Mouse (Mus musculus): ENCODE results near the gene Mbnl2. TPM values are rescaled to one million over a fixed set of nuclear protein-coding genes. Genes with fewer than 3 reads are reported as not detected.

The Mbnl2 gene
- polyA plus RNA-seq, 1 experiment from 2014 or later, result 20.0 TPM

DNA sequence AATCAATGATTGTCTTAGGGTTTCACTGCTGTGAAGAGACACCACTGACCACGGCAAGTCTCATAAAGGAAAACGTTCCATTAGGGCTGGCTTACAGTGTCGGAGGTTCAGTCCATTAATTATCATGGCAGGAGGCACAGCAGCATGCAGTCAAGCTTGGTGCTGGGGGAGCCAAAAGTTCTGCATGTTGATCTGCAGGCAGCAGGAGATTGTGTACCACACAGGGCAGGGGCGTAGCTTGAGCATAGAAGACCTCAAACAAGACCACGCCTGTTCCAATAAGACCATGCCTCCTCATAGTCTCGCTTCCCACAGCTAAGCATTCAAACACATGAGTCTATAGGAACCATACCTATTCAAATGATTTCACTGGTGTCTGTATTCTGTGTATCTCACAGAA, 85.7 kb downstream of the Mbnl2 start:
- Histone ChIP-seq H3K27me3 (replicated peaks) (no peaks in the 10 kb centered on the region), H3K36me3 (replicated peaks) (no peaks in the 10 kb centered on the region), H3K9ac (no peak overlapping the region), H3K4me1 (no peaks in the 10 kb centered on the region), H3K4me3 (no peak overlapping the region), H3K9me3 (no peaks in the 10 kb centered on the region), H3K4me2 (no peak overlapping the region), H3K27ac (no peak overlapping the region)
- WGBS, result 88% methylated on average over 6 of the region's 6 CpGs
- ATAC-seq (replicated peaks), result no peak

DNA sequence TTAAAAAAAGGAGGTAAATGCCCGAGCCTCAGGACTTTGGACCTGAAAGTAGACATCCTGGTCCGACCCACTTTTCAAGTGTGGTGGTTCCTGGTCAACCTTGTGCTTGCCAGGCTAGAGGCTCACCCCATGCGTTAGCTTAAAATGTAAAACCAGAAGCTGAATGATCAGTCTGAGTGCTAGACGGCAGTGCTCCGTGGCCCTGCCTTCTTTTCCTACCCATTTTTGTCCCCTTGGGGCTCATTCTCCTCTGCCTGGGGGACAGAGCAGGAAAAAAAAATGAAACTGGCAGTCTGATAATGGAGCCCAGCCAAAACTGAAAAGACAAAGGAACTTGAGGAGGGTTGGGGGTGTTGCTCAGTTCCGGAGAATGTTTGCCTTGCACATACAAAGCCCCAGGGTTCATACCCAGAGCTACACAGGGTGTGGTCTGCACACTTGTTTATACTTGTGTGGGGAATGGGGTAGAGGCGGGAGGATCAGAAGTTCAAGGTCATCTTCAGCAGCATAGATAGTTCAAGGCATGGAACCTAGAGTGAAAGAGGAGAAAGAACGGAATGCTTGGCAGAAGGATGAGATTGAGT, 87.0 kb downstream of the Mbnl2 start:
- Histone ChIP-seq H3K9me3 (no peaks in the 10 kb centered on the region), H3K27ac (no peak overlapping the region), H3K9ac (no peak overlapping the region), H3K4me2 (no peak overlapping the region), H3K4me1 (no peaks in the 10 kb centered on the region), H3K4me3 (no peak overlapping the region), H3K27me3 (replicated peaks) (no peaks in the 10 kb centered on the region), H3K36me3 (replicated peaks) (no peaks in the 10 kb centered on the region)
- WGBS, result 74% methylated on average over 8 of the region's 8 CpGs
- no peak for ATAC-seq (replicated peaks)

- no peak for ATAC-seq (replicated peaks)
- no peaks in the 10 kb centered on the region for H3K4me1 ChIP-seq
- no peak overlapping the region for H3K4me2 ChIP-seq
- H3K27ac ChIP-seq, result no peak overlapping the region
- no peaks in the 10 kb centered on the region for H3K9me3 ChIP-seq
- WGBS, result 63% methylated on average over 8 of the region's 8 CpGs
- no peak overlapping the region for H3K9ac ChIP-seq
- no peaks in the 10 kb centered on the region for H3K36me3 ChIP-seq (replicated peaks)
- no peaks in the 10 kb centered on the region for H3K27me3 ChIP-seq (replicated peaks)
- no peak overlapping the region for H3K4me3 ChIP-seq
Observed at GRCm38 (mm10) chr14:120363090-120363818, 87.8 kb downstream of the Mbnl2 start.

DNA sequence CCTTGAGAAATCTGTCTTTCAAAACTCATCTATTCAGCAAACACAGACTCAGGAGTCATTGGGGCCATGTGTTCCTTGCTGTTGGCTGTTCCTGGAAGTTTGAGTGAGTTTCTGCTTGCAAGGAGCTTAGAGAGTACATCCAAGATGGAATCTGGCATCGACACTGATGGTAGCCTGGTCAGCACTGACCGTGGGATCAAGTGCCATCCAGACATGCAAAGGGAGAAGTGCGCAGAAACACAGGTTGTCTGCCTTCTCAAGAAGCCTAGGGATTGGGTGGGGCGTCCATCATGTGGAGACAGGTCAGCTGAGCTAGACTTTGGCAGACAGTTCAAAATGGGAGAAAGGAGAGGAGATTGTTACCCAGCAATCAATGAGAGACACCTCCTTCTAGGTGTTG, 89.6 kb downstream of the Mbnl2 start:
- H3K9ac ChIP-seq, result no peak overlapping the region
- H3K4me3 ChIP-seq, result no peak overlapping the region
- 95% methylated on average over 4 of the region's 4 CpGs for WGBS
- no peaks in the 10 kb centered on the region for H3K36me3 ChIP-seq (replicated peaks)
- H3K4me2 ChIP-seq, result no peak overlapping the region
- H3K4me1 ChIP-seq, result no peaks in the 10 kb centered on the region
- H3K27ac ChIP-seq, result no peak overlapping the region
- ATAC-seq (replicated peaks), result no peak
- no peaks in the 10 kb centered on the region for H3K9me3 ChIP-seq
- H3K27me3 ChIP-seq (replicated peaks), result no peaks in the 10 kb centered on the region

DNA sequence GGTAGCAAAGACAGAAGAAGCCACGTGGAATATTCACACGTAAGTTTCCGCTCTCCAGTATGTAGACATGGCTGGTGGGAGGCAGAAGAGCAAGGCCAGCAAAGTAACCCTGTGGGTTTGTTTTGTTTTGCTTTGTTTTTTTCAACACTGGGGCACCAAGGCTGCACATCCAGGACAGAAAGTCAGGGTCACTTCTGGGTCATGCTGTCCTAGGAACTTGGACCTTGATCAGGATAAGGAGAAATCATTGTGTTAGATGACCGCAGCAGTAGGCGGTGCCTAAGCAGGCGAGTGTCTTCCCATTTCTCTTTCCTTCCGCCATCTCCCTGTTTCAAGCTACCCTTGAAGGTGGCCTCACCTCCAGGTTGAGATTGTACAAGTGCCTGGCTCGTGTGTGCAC, 91.5 kb downstream of the Mbnl2 start:
- WGBS, result 97% methylated on average over 8 of the region's 8 CpGs

DNA sequence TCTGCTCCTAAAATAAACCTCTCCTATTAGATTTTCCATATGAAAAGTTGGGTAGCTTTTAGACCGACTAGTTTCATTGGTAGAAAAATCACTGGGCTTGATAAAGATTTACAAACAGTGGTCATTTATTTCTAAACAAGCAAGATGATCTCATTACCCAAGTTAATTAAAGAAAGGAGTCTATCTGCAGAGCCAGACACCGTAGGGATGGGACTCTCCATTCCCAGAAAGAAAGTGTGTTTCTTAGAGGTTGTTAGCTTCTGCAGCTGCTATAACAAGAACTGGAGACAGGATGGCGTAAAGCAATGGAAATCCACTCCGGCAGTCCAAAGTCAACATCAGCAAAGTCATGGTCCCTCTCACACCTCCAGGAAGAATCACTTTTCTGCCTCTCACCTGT, 92.1 kb downstream of the Mbnl2 start:
- H3K4me2 ChIP-seq, result no peak overlapping the region
- H3K36me3 ChIP-seq (replicated peaks), result no peaks in the 10 kb centered on the region
- H3K4me3 ChIP-seq, result no peak overlapping the region
- no peaks in the 10 kb centered on the region for H3K4me1 ChIP-seq
- ATAC-seq (replicated peaks), result no peak
- no peaks in the 10 kb centered on the region for H3K9me3 ChIP-seq
- 95% methylated on average over 4 of the region's 4 CpGs for WGBS
- H3K27ac ChIP-seq, result no peak overlapping the region
- H3K9ac ChIP-seq, result no peak overlapping the region
- H3K27me3 ChIP-seq (replicated peaks), result no peaks in the 10 kb centered on the region

More for the DNA sequence above, 91.5 kb downstream of the Mbnl2 start:
- no peak for ATAC-seq (replicated peaks)
- Histone ChIP-seq H3K4me2 (no peak overlapping the region), H3K27ac (no peak overlapping the region), H3K9ac (no peak overlapping the region), H3K36me3 (replicated peaks) (no peaks in the 10 kb centered on the region), H3K4me3 (no peak overlapping the region), H3K9me3 (no peaks in the 10 kb centered on the region), H3K4me1 (no peaks in the 10 kb centered on the region), H3K27me3 (replicated peaks) (no peaks in the 10 kb centered on the region)

DNA sequence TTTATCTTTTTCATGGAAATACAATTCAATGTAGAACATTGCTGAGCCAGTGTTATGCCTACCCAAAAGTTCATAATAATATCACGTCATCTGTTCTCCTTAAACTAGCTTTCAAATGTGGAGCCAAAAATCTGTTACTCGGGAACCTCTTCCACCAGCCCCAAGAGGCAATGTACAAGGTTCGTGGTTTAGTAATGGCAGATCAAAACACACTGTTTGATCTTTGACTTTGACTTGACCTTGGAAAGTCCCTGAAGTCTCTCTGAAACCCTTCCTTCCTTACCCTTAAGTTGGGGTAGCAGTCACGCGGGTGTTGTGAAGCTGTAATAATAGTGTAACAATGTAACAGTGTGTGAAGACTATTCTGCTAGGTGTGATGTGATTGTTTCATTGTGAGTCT, 93.0 kb downstream of the Mbnl2 start:
- Histone ChIP-seq H3K4me1 (no peaks in the 10 kb centered on the region), H3K9me3 (no peaks in the 10 kb centered on the region), H3K36me3 (replicated peaks) (no peaks in the 10 kb centered on the region), H3K4me3 (no peak overlapping the region), H3K4me2 (no peak overlapping the region), H3K9ac (no peak overlapping the region), H3K27me3 (replicated peaks) (no peaks in the 10 kb centered on the region), H3K27ac (no peak overlapping the region)
- ATAC-seq (replicated peaks), result no peak
- WGBS, result 85% methylated on average over 5 of the region's 5 CpGs

DNA sequence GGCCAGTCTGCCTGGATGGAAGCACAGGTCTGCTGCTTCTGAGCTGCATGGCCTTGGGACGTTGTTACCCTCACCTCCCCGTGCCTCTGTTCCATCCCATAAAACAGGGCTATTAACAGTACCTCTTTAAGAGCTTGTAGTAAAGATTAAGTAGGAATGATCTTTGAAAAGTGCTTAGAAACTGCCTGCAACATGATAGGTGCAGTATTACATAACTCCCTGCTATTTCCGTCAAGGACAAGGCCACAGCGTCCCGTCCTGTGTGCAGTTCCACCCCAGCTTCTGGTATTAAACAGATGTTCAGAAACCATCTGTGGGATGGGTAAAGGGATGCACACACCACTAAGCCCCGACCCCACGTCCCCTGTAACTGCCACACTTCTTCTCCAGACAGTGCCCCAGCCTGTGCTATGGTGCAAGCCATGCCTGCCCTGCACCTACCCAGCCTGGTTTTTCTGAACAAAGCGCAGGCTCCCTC, 93.5 kb downstream of the Mbnl2 start:
- Histone ChIP-seq H3K36me3 (replicated peaks) (no peaks in the 10 kb centered on the region), H3K9ac (no peak overlapping the region), H3K9me3 (no peaks in the 10 kb centered on the region), H3K27ac (no peak overlapping the region), H3K4me3 (no peak overlapping the region), H3K4me1 (no peaks in the 10 kb centered on the region), H3K27me3 (replicated peaks) (no peaks in the 10 kb centered on the region), H3K4me2 (no peak overlapping the region)
- ATAC-seq (replicated peaks), result no peak
- 88% methylated on average over 8 of the region's 8 CpGs for WGBS

GRCm38 (mm10) chr14:120370044-120370443, 94.6 kb downstream of the Mbnl2 start:
- no peaks in the 10 kb centered on the region for H3K9me3 ChIP-seq
- 78% methylated on average over 13 of the region's 14 CpGs for WGBS
- H3K36me3 ChIP-seq (replicated peaks), result no peaks in the 10 kb centered on the region
- H3K4me1 ChIP-seq, result no peaks in the 10 kb centered on the region
- H3K27me3 ChIP-seq (replicated peaks), result no peaks in the 10 kb centered on the region
- ATAC-seq (replicated peaks), result no peak
- H3K4me2 ChIP-seq, result no peak overlapping the region
- H3K9ac ChIP-seq, result no peak overlapping the region
- H3K4me3 ChIP-seq, result no peak overlapping the region
- H3K27ac ChIP-seq, result no peak overlapping the region

- Histone ChIP-seq H3K4me1 (no peaks in the 10 kb centered on the region), H3K9me3 (no peaks in the 10 kb centered on the region), H3K36me3 (replicated peaks) (no peaks in the 10 kb centered on the region), H3K27ac (no peak overlapping the region), H3K4me3 (no peak overlapping the region), H3K9ac (no peak overlapping the region), H3K4me2 (no peak overlapping the region), H3K27me3 (replicated peaks) (no peaks in the 10 kb centered on the region)
- WGBS, result 79% methylated on average over 11 of the region's 11 CpGs
- no peak for ATAC-seq (replicated peaks)
Observed at GRCm38 (mm10) chr14:120370631-120371030, 95.2 kb downstream of the Mbnl2 start.

DNA sequence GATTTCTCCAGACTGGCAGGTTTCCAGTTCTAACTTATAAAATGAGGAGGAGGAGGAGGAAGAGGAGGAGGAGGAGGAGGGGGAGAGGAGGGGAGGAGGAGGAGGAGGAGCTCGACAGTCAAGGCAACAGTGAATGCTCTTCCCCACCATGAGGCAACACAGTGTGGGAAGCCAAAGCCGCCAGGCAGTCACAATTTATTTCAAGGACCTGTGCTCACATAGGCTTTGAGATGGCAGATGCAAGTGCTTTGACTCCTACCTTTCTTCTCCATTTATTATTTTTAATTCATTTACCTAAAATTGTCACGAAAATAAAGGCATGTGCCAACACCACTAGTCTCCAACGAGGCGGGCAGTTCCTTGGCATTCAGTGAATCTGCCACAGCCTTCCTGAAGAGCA, 95.7 kb downstream of the Mbnl2 start:
- Histone ChIP-seq H3K36me3 (replicated peaks) (no peaks in the 10 kb centered on the region), H3K9me3 (no peaks in the 10 kb centered on the region), H3K4me1 (no peaks in the 10 kb centered on the region), H3K4me2 (no peak overlapping the region), H3K27me3 (replicated peaks) (no peaks in the 10 kb centered on the region), H3K27ac (no peak overlapping the region), H3K9ac (no peak overlapping the region), H3K4me3 (no peak overlapping the region)
- 78% methylated on average over 5 of the region's 5 CpGs for WGBS
- no peak for ATAC-seq (replicated peaks)

DNA sequence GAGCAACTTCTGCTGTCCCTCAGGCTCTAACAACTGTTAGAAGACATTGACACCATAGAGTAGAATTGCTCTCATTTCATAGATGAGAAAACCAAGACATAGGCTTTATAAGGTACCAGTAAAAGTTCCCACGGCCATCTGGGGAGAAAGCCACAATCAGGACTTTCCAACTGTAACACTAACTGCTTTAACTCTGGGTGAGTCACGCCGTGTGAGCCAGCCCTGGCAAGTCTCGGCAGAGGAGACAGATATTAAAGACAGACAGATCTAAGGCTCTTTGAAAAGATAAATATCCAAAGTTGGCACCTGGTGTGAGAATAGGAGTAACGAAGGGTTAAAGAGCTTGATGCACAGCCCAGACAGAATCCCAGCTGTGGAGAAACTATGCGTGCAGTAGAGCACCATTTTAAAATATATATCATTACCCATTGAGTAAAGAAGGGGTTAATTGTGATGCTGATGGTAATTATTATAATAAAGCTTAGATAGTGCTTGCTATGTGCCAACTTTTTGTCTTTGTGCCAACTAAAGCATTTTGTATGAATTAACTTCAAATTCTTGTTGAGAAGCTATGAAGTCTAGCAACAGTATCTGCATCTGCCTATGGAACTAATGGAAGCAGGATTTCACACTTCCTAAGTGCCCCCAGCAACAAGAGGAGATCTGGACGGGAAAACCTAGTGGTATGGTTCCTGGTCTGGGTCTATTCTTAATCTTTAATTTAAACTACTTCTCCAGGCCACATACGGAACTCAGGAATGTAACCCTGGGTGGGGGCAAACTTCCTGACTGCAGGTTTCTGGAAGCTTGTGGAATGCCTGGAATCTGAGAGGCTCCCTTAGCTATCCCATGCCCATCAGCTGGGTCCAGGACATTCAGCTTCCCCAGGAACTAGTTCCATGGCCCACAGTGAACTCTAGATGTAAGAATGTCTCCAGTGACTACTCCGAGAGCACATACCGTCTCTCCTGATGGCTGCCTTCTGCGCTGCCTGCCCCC, 97.9 kb downstream of the Mbnl2 start:
- no peak for ATAC-seq (replicated peaks)
- H3K27ac ChIP-seq, result no peak overlapping the region
- 82% methylated on average over 11 of the region's 11 CpGs for WGBS
- no peaks in the 10 kb centered on the region for H3K4me1 ChIP-seq
- no peak overlapping the region for H3K4me3 ChIP-seq
- H3K27me3 ChIP-seq (replicated peaks), result no peaks in the 10 kb centered on the region
- H3K9me3 ChIP-seq, result no peaks in the 10 kb centered on the region
- no peak overlapping the region for H3K4me2 ChIP-seq
- H3K36me3 ChIP-seq (replicated peaks), result no peaks in the 10 kb centered on the region
- no peak overlapping the region for H3K9ac ChIP-seq

Measured in midbrain, embryonic 15.5 days (tissue).